Mouse (Mus musculus) bone marrow macrophage, adult 2 months (primary cell): ENCODE data around the gene Amotl1.

ENCODE experiments used
- CTCF ChIP-seq: IDR thresholded peaks from 2 replicates; pipeline ENCODE4 v1.5.1; 2012; ENCODE audit warnings: low read depth, mild to moderate bottlenecking, low read length, moderate library complexity
- POLR2A ChIP-seq: IDR thresholded peaks from 2 replicates; pipeline ENCODE4 v1.6.1; 2012; ENCODE audit warnings: mild to moderate bottlenecking, low read depth, low read length, borderline replicate concordance

- TF ChIP-seq CTCF, result no peak
- no peak for TF ChIP-seq POLR2A
Measured at GRCm38 (mm10) chr9:14533659-14534058, 111.2 kb downstream of the Amotl1 start.
